Mouse (Mus musculus) E14TG2a.4 (cell line): Measurements from ENCODE around the gene Cggbp1.

Experiments
- CTCF ChIP-seq: conservative IDR thresholded peaks from 2 replicates; pipeline ENCODE4 v1.5.1; 2014; ENCODE audit warnings: low read length
- NANOG ChIP-seq: IDR thresholded peaks from 2 replicates; pipeline ENCODE4 v1.6.1; 2014; ENCODE audit warnings: borderline replicate concordance, low read length, mixed read lengths

DNA sequence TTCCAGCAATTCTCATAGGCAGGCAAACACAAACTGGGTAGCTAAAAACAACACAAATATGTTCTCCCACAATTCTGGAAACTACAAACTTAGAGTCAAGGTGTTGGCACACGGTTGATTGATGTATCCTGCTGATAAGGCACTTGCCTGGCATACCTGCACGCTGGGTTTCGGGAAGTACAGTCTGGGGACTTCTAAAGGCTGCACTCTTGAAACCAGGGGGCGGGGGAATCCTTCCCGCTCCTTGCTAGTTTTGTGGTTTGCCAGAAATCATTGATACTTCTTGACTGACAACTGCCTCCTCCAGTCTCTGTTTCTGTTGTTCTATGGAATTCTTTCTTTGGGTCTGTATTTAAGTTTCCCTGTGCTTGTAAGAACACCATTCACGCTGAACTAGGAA, 16.8 kb downstream of the Cggbp1 start:
- TF ChIP-seq CTCF: no peak
- TF ChIP-seq NANOG: no peak
